Mouse (Mus musculus): ENCODE measurements around the gene Hdac9. TPM values are rescaled to one million over a fixed set of nuclear protein-coding genes. Genes with fewer than 3 reads are reported as not detected.

The Hdac9 gene
- polyA plus RNA-seq, 1 experiment from 2014 or later = 1.5 TPM

DNA sequence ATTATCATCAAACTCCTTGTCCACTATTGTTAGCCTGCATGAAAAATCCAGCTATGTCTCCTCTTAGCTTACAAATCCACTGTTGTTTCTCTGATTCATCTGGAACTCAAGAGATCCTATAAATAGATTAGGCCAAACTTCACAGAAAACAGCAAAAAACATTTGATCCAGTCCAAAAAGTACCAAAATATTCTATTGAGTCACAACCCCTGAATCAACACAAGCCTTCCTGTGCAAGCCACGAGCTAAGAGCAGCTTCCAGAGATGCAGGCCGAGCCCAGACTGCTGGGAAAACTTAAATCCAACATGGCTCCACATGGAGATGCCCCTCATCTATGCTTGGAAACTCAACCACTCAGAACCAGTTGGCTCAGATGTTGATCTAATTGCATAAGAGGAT is 113.2 kb downstream of the Hdac9 start:
- H3K9ac ChIP-seq (ENCODE audit: low read length) = no peak overlapping the region
- ATAC-seq (ENCODE audit: low FRiP score, low TSS enrichment) (no peak), DNase-seq (ENCODE audit: low spot score) (no peak)
- no peaks in the 10 kb centered on the region for H3K4me1 ChIP-seq (replicated peaks; ENCODE audit: control insufficient read depth, insufficient read depth)
- no peak overlapping the region for H3K27ac ChIP-seq (replicated peaks)
- TF ChIP-seq EP300 (optimal IDR thresholded peaks at IDR 0.05) (no peak), CTCF (IDR thresholded peaks at IDR 0.05; ENCODE audit: low read depth) (no peak)
- H3K4me3 ChIP-seq (ENCODE audit: low read depth, low read length) = no peak overlapping the region
- 74% methylated on average over 2 of the region's 2 CpGs for WGBS
- H3K4me2 ChIP-seq (replicated peaks; ENCODE audit: low read depth) = no peak overlapping the region
- no peaks in the 10 kb centered on the region for H3K27me3 ChIP-seq (ENCODE audit: control insufficient read depth, insufficient read depth, low read length)
- no peaks in the 10 kb centered on the region for H3K36me3 ChIP-seq (ENCODE audit: control insufficient read depth, insufficient read depth, low read length)
- H3K9me3 ChIP-seq (ENCODE audit: control insufficient read depth, low read length) = no peaks in the 10 kb centered on the region

DNA sequence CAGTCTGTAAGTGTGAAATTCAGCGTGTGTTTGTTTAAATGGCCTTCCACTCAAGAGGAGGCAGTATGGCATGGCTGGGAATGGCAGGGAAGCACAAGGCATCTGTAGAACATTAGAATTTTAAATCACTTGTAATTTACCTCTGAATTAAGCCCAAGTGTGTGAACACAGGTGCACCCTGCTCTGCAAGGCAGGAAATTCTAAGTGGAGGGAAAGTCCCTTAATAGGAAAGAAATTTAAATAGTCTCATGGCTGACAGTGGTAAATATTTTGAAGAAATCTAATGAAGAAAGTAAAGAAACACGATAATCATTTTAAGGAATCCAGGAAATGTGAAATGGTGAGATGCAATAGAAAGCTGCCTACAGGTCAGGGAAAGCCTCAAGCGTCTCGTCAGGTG is 114.6 kb downstream of the Hdac9 start:
- WGBS = 75% methylated on average over 4 of the region's 4 CpGs
- no peak for ATAC-seq (ENCODE audit: low FRiP score, low TSS enrichment)
- H3K4me1 ChIP-seq (replicated peaks; ENCODE audit: control insufficient read depth, insufficient read depth) = no peaks in the 10 kb centered on the region
- H3K9ac ChIP-seq (ENCODE audit: low read length) = no peak overlapping the region
- no peak for DNase-seq (ENCODE audit: low spot score)
- H3K4me3 ChIP-seq (ENCODE audit: low read depth, low read length) = no peak overlapping the region
- no peaks in the 10 kb centered on the region for H3K36me3 ChIP-seq (ENCODE audit: control insufficient read depth, insufficient read depth, low read length)
- no peaks in the 10 kb centered on the region for H3K27me3 ChIP-seq (ENCODE audit: control insufficient read depth, insufficient read depth, low read length)
- H3K9me3 ChIP-seq (ENCODE audit: control insufficient read depth, low read length) = no peaks in the 10 kb centered on the region
- TF ChIP-seq CTCF (IDR thresholded peaks at IDR 0.05; ENCODE audit: low read depth) (no peak), EP300 (optimal IDR thresholded peaks at IDR 0.05) (no peak)
- no peak overlapping the region for H3K27ac ChIP-seq (replicated peaks)
- H3K4me2 ChIP-seq (replicated peaks; ENCODE audit: low read depth) = no peak overlapping the region

DNA sequence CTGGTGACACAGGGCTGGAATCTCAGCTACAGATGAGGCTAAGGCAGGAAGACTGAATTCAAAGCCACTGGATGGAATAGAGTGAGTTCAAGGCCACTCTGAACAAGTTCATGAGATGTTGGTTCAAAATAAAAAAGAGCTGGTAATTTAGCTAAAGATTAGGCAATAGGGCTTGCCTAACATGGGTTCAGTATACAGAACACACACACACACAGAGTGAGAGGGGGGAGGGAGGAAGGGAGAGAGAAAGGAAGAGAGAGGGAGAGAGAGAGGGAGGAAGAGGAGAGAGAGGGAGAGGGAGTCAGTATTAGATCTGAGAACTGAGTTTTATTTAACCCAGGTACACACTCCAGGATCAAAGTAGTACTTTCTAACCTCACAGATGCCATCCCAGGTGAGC is 115.1 kb downstream of the Hdac9 start:
- H3K9me3 ChIP-seq (ENCODE audit: control insufficient read depth, low read length) = no peaks in the 10 kb centered on the region
- H3K4me2 ChIP-seq (replicated peaks; ENCODE audit: low read depth) = no peak overlapping the region
- H3K27ac ChIP-seq (replicated peaks) = no peak overlapping the region
- no peak overlapping the region for H3K9ac ChIP-seq (ENCODE audit: low read length)
- ATAC-seq (ENCODE audit: low FRiP score, low TSS enrichment) (no peak), DNase-seq (ENCODE audit: low spot score) (no peak)
- no peak for TF ChIP-seq EP300 (optimal IDR thresholded peaks at IDR 0.05)
- TF ChIP-seq CTCF (IDR thresholded peaks at IDR 0.05; ENCODE audit: low read depth) = no peak
- no peaks in the 10 kb centered on the region for H3K36me3 ChIP-seq (ENCODE audit: control insufficient read depth, insufficient read depth, low read length)
- no peak overlapping the region for H3K4me3 ChIP-seq (ENCODE audit: low read depth, low read length)
- H3K4me1 ChIP-seq (replicated peaks; ENCODE audit: control insufficient read depth, insufficient read depth) = no peaks in the 10 kb centered on the region
- H3K27me3 ChIP-seq (ENCODE audit: control insufficient read depth, insufficient read depth, low read length) = no peaks in the 10 kb centered on the region

- H3K9me3 ChIP-seq (ENCODE audit: control insufficient read depth, low read length) = no peaks in the 10 kb centered on the region
- H3K4me2 ChIP-seq (replicated peaks; ENCODE audit: low read depth) = no peak overlapping the region
- 55% methylated on average over 2 of the region's 2 CpGs for WGBS
- TF ChIP-seq CTCF (IDR thresholded peaks at IDR 0.05; ENCODE audit: low read depth) (no peak), EP300 (optimal IDR thresholded peaks at IDR 0.05) (no peak)
- H3K36me3 ChIP-seq (ENCODE audit: control insufficient read depth, insufficient read depth, low read length) = no peaks in the 10 kb centered on the region
- no peak overlapping the region for H3K4me3 ChIP-seq (ENCODE audit: low read depth, low read length)
- no peak for DNase-seq (ENCODE audit: low spot score)
- no peak for ATAC-seq (ENCODE audit: low FRiP score, low TSS enrichment)
- no peaks in the 10 kb centered on the region for H3K4me1 ChIP-seq (replicated peaks; ENCODE audit: control insufficient read depth, insufficient read depth)
- no peak overlapping the region for H3K27ac ChIP-seq (replicated peaks)
- no peak overlapping the region for H3K9ac ChIP-seq (ENCODE audit: low read length)
- no peaks in the 10 kb centered on the region for H3K27me3 ChIP-seq (ENCODE audit: control insufficient read depth, insufficient read depth, low read length)
Measured at GRCm38 (mm10) chr12:34797389-34797788, 119.5 kb downstream of the Hdac9 start.

- Histone ChIP-seq H3K4me1 (replicated peaks; ENCODE audit: control insufficient read depth, insufficient read depth) (no peaks in the 10 kb centered on the region), H3K4me3 (ENCODE audit: low read depth, low read length) (no peak overlapping the region), H3K9ac (ENCODE audit: low read length) (no peak overlapping the region), H3K9me3 (ENCODE audit: control insufficient read depth, low read length) (no peaks in the 10 kb centered on the region), H3K27me3 (ENCODE audit: control insufficient read depth, insufficient read depth, low read length) (no peaks in the 10 kb centered on the region), H3K4me2 (replicated peaks; ENCODE audit: low read depth) (no peak overlapping the region), H3K36me3 (ENCODE audit: control insufficient read depth, insufficient read depth, low read length) (no peaks in the 10 kb centered on the region), H3K27ac (replicated peaks) (no peak overlapping the region)
- 40% methylated on average over 4 of the region's 4 CpGs for WGBS
- ATAC-seq (ENCODE audit: low FRiP score, low TSS enrichment) (no peak), DNase-seq (ENCODE audit: low spot score) (no peak)
- TF ChIP-seq CTCF (IDR thresholded peaks at IDR 0.05; ENCODE audit: low read depth) = no peak
Measured at GRCm38 (mm10) chr12:34795487-34795886, 121.4 kb downstream of the Hdac9 start.

GRCm38 (mm10) chr12:34792113-34792452 is 124.8 kb downstream of the Hdac9 start:
- H3K9me3 ChIP-seq (ENCODE audit: control insufficient read depth, low read length) = no peaks in the 10 kb centered on the region
- no peak overlapping the region for H3K4me3 ChIP-seq (ENCODE audit: low read depth, low read length)
- no peak overlapping the region for H3K27ac ChIP-seq (replicated peaks)
- 39% methylated on average over 3 of the region's 3 CpGs for WGBS
- no peak overlapping the region for H3K9ac ChIP-seq (ENCODE audit: low read length)
- DNase-seq (ENCODE audit: low spot score) = no peak
- TF ChIP-seq EP300 (optimal IDR thresholded peaks at IDR 0.05) (no peak), CTCF (IDR thresholded peaks at IDR 0.05; ENCODE audit: low read depth) (no peak)
- H3K4me2 ChIP-seq (replicated peaks; ENCODE audit: low read depth) = no peak overlapping the region
- no peaks in the 10 kb centered on the region for H3K4me1 ChIP-seq (replicated peaks; ENCODE audit: control insufficient read depth, insufficient read depth)
- no peaks in the 10 kb centered on the region for H3K27me3 ChIP-seq (ENCODE audit: control insufficient read depth, insufficient read depth, low read length)
- ATAC-seq (ENCODE audit: low FRiP score, low TSS enrichment) = no peak
- H3K36me3 ChIP-seq (ENCODE audit: control insufficient read depth, insufficient read depth, low read length) = no peaks in the 10 kb centered on the region

Measured in stomach, postnatal 0 days (tissue).